Mouse (Mus musculus): ENCODE results near the gene Slc22a21. TPM values are rescaled to one million over a fixed set of nuclear protein-coding genes. Genes with fewer than 3 reads are reported as not detected.
"Not testable (repeated sequence)": the region's sequence is repeated elsewhere in the genome, so short reads cannot be mapped to it uniquely, and the experiment has no call there.

Gene Slc22a21
- polyA plus RNA-seq, 1 experiment from 2014 or later, result 12.9 TPM

GRCm38 (mm10) chr11:54018893-54019732 is 39.0 kb upstream of the Slc22a21 start:
- Histone ChIP-seq H3K27me3 (ENCODE audit: control insufficient read depth, insufficient read depth, low read length) (no peaks in the 10 kb centered on the region), H3K9ac (replicated peaks; ENCODE audit: low read depth, low read length) (no peak overlapping the region), H3K36me3 (ENCODE audit: control insufficient read depth, insufficient read depth, low read length) (no peaks in the 10 kb centered on the region), H3K4me1 (ENCODE audit: control insufficient read depth, insufficient read depth, low read length) (no peaks in the 10 kb centered on the region), H3K4me2 (replicated peaks; ENCODE audit: low read depth, low read length) (no peak overlapping the region), H3K9me3 (ENCODE audit: control insufficient read depth, low read depth, low read length) (no peaks in the 10 kb centered on the region), H3K27ac (ENCODE audit: low read length) (no peak overlapping the region), H3K4me3 (ENCODE audit: low read depth, low read length) (no peak overlapping the region)
- no peak for ATAC-seq (ENCODE audit: insufficient number of reproducible peaks, insufficient read depth, low FRiP score, low read depth)
- WGBS, result 78% methylated on average over 3 of the region's 3 CpGs

DNA sequence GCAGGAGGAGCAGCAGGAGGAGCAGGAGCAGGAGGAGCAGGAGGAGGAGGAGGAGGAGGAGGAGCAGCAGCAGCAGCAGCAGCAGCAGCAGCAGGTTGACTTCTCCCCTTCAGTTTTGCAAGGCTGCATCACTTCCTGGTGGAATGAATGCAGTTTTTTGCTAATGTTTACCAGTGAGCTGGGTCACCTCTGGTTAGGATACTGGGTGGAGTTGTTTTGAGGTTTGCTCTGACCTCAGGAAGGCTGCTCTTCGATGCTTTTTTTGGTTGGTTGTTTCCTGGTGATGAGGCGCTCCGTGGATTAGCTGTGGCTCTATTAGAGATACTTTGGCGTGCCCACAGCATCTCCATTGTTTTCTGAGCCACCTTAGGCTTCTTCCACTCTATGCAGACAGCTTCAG is 37.5 kb upstream of the Slc22a21 start:
- H3K9me3 ChIP-seq (ENCODE audit: control insufficient read depth, low read depth, low read length), result no peaks in the 10 kb centered on the region
- H3K27me3 ChIP-seq (ENCODE audit: control insufficient read depth, insufficient read depth, low read length), result no peaks in the 10 kb centered on the region
- H3K4me3 ChIP-seq (ENCODE audit: low read depth, low read length), result no peak overlapping the region
- WGBS, result 79% methylated on average over 4 of the region's 4 CpGs
- no peaks in the 10 kb centered on the region for H3K36me3 ChIP-seq (ENCODE audit: control insufficient read depth, insufficient read depth, low read length)
- H3K4me2 ChIP-seq (replicated peaks; ENCODE audit: low read depth, low read length), result no peak overlapping the region
- no peak overlapping the region for H3K27ac ChIP-seq (ENCODE audit: low read length)
- no peak for ATAC-seq (ENCODE audit: insufficient number of reproducible peaks, insufficient read depth, low FRiP score, low read depth)
- no peak overlapping the region for H3K9ac ChIP-seq (replicated peaks; ENCODE audit: low read depth, low read length)
- H3K4me1 ChIP-seq (ENCODE audit: control insufficient read depth, insufficient read depth, low read length), result no peaks in the 10 kb centered on the region

DNA sequence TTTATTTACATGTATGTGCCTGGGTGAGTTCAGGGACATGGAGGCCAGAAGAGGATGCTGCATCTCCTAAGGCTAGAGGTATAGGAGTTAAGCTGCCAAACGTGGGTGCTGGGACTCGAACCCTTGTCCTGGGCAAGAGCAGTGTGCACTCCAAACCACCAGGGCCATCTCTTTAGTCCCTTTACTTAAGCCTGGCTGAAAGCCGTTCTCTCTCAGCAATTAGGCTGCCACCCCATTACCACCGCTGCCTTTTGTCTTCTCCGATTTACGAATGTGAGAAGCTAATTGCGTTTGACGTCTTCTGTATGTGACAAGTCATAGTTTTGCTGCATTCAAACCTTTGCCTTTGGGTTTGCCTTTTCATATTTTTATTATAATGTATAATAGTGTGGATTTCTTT is 35.9 kb upstream of the Slc22a21 start:
- H3K9ac ChIP-seq (replicated peaks; ENCODE audit: low read depth, low read length), result no peak overlapping the region
- no peak overlapping the region for H3K4me3 ChIP-seq (ENCODE audit: low read depth, low read length)
- H3K36me3 ChIP-seq (ENCODE audit: control insufficient read depth, insufficient read depth, low read length), result no peaks in the 10 kb centered on the region
- no peaks in the 10 kb centered on the region for H3K27me3 ChIP-seq (ENCODE audit: control insufficient read depth, insufficient read depth, low read length)
- H3K4me2 ChIP-seq (replicated peaks; ENCODE audit: low read depth, low read length), result no peak overlapping the region
- no peak overlapping the region for H3K27ac ChIP-seq (ENCODE audit: low read length)
- ATAC-seq (ENCODE audit: insufficient number of reproducible peaks, insufficient read depth, low FRiP score, low read depth), result no peak
- no peaks in the 10 kb centered on the region for H3K9me3 ChIP-seq (ENCODE audit: control insufficient read depth, low read depth, low read length)
- H3K4me1 ChIP-seq (ENCODE audit: control insufficient read depth, insufficient read depth, low read length), result no peaks in the 10 kb centered on the region
- 71% methylated on average over 8 of the region's 8 CpGs for WGBS

DNA sequence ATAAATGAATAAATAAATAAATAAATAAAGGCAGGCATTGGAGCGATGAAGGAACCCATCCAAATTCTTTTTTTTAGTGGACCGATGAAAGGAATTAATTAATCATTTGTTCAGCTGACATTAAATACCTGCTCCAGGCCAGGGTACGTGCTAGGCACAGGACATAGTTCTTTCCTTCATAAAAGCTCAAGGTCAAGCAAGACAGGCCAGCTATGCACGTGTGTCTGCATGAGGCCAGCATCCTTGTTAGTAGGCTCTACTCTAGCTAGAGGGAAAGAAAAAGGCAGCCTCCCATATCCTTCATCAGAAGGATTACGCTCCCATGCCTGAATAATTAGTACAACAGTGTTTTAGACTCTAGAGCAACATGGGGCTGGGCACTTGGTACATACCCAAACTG is 32.8 kb upstream of the Slc22a21 start:
- Histone ChIP-seq H3K9ac (replicated peaks; ENCODE audit: low read depth, low read length) (no peak overlapping the region), H3K27me3 (ENCODE audit: control insufficient read depth, insufficient read depth, low read length) (no peaks in the 10 kb centered on the region), H3K4me2 (replicated peaks; ENCODE audit: low read depth, low read length) (no peak overlapping the region), H3K4me1 (ENCODE audit: control insufficient read depth, insufficient read depth, low read length) (no peaks in the 10 kb centered on the region), H3K36me3 (ENCODE audit: control insufficient read depth, insufficient read depth, low read length) (no peaks in the 10 kb centered on the region), H3K9me3 (ENCODE audit: control insufficient read depth, low read depth, low read length) (no peaks in the 10 kb centered on the region), H3K27ac (ENCODE audit: low read length) (no peak overlapping the region), H3K4me3 (ENCODE audit: low read depth, low read length) (no peak overlapping the region)
- no peak for ATAC-seq (ENCODE audit: insufficient number of reproducible peaks, insufficient read depth, low FRiP score, low read depth)
- 86% methylated on average over 5 of the region's 5 CpGs for WGBS

GRCm38 (mm10) chr11:54011255-54011654 is 31.1 kb upstream of the Slc22a21 start:
- ATAC-seq (ENCODE audit: insufficient number of reproducible peaks, insufficient read depth, low FRiP score, low read depth), result no peak
- no peaks in the 10 kb centered on the region for H3K9me3 ChIP-seq (ENCODE audit: control insufficient read depth, low read depth, low read length)
- H3K4me3 ChIP-seq (ENCODE audit: low read depth, low read length), result no peak overlapping the region
- H3K36me3 ChIP-seq (ENCODE audit: control insufficient read depth, insufficient read depth, low read length), result no peaks in the 10 kb centered on the region
- 69% methylated on average over 2 of the region's 2 CpGs for WGBS
- no peaks in the 10 kb centered on the region for H3K4me1 ChIP-seq (ENCODE audit: control insufficient read depth, insufficient read depth, low read length)
- no peak overlapping the region for H3K9ac ChIP-seq (replicated peaks; ENCODE audit: low read depth, low read length)
- no peak overlapping the region for H3K4me2 ChIP-seq (replicated peaks; ENCODE audit: low read depth, low read length)
- no peak overlapping the region for H3K27ac ChIP-seq (ENCODE audit: low read length)
- H3K27me3 ChIP-seq (ENCODE audit: control insufficient read depth, insufficient read depth, low read length), result no peaks in the 10 kb centered on the region

DNA sequence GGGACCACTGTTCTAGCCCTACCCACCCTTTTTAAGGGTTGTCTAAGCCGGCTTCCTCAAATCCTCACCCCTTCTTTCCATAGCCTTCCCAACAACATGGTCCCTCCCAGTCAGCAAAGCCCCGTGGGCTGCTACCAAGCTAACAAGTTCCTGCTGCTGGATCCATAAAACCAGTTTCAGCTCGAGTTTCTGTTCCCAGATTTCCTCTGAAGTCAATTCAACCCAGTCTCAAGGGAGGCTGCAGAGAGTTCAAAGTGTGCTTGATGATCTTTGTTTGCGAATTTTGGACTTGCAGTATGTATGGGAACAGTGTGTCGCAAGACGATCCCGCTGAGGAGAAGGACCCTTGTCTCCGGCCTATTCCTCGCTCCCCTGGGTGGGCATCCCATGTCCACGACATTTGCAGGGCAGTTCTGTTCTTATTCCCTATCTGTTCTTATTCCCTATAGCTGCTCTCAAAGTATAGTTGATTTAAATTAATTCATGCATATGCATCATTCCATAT is 28.3 kb upstream of the Slc22a21 start:
- Histone ChIP-seq H3K4me2 (replicated peaks; ENCODE audit: low read depth, low read length) (no peak overlapping the region), H3K9ac (replicated peaks; ENCODE audit: low read depth, low read length) (no peak overlapping the region), H3K9me3 (ENCODE audit: control insufficient read depth, low read depth, low read length) (no peaks in the 10 kb centered on the region), H3K36me3 (ENCODE audit: control insufficient read depth, insufficient read depth, low read length) (no peaks in the 10 kb centered on the region), H3K4me1 (ENCODE audit: control insufficient read depth, insufficient read depth, low read length) (no peaks in the 10 kb centered on the region), H3K27me3 (ENCODE audit: control insufficient read depth, insufficient read depth, low read length) (no peaks in the 10 kb centered on the region), H3K4me3 (ENCODE audit: low read depth, low read length) (no peak overlapping the region), H3K27ac (ENCODE audit: low read length) (no peak overlapping the region)
- WGBS, result 75% methylated on average over 10 of the region's 10 CpGs
- ATAC-seq (ENCODE audit: insufficient number of reproducible peaks, insufficient read depth, low FRiP score, low read depth), result no peak

DNA sequence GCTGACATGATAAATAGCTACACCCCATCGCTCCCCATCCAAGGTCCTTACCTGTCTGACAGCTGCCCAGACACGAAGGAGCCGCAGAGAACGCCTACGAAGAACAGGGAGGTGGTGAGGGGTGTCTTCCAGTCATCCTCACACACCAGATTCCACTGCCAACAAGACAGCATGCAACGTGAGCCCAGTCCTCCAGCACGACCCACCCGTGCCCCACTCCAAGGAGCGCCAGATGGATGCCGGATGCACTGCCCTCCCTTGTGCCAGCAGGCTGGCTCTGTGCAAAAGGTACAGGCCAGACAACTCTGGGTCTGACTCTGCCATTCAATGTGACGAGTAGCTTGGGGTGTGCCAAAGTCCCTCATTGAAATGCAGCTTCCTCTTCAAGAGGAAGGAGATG is 27.6 kb upstream of the Slc22a21 start:
- 83% methylated on average over 11 of the region's 11 CpGs for WGBS
- no peak for ATAC-seq (ENCODE audit: insufficient number of reproducible peaks, insufficient read depth, low FRiP score, low read depth)
- Histone ChIP-seq H3K27ac (ENCODE audit: low read length) (no peak overlapping the region), H3K4me2 (replicated peaks; ENCODE audit: low read depth, low read length) (no peak overlapping the region), H3K9me3 (ENCODE audit: control insufficient read depth, low read depth, low read length) (no peaks in the 10 kb centered on the region), H3K4me1 (ENCODE audit: control insufficient read depth, insufficient read depth, low read length) (no peaks in the 10 kb centered on the region), H3K36me3 (ENCODE audit: control insufficient read depth, insufficient read depth, low read length) (no peaks in the 10 kb centered on the region), H3K27me3 (ENCODE audit: control insufficient read depth, insufficient read depth, low read length) (no peaks in the 10 kb centered on the region), H3K4me3 (ENCODE audit: low read depth, low read length) (no peak overlapping the region), H3K9ac (replicated peaks; ENCODE audit: low read depth, low read length) (no peak overlapping the region)

DNA sequence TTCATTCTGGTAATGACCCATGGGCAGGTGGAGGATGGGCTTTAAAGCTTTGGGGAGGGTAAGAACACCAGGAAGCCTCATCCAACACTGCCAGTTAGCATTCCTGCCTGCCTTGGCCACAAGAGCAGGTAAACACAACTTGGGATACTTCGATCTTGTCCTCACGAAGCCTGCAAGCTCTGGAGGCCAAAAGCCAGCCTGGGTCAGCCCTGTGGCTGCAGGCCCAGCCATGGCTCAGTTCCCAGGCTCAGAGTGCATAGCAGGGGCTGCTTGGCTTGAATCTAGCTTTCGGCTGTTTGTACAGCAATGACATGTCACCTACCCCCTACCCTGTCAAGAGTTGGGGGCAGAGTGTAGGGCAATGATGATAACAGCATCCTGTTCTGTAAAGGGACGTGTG is 26.8 kb upstream of the Slc22a21 start:
- Histone ChIP-seq H3K27me3 (ENCODE audit: control insufficient read depth, insufficient read depth, low read length) (no peaks in the 10 kb centered on the region), H3K4me3 (ENCODE audit: low read depth, low read length) (no peak overlapping the region), H3K36me3 (ENCODE audit: control insufficient read depth, insufficient read depth, low read length) (no peaks in the 10 kb centered on the region), H3K4me1 (ENCODE audit: control insufficient read depth, insufficient read depth, low read length) (no peaks in the 10 kb centered on the region), H3K9ac (replicated peaks; ENCODE audit: low read depth, low read length) (no peak overlapping the region), H3K9me3 (ENCODE audit: control insufficient read depth, low read depth, low read length) (no peaks in the 10 kb centered on the region), H3K27ac (ENCODE audit: low read length) (no peak overlapping the region), H3K4me2 (replicated peaks; ENCODE audit: low read depth, low read length) (no peak overlapping the region)
- 71% methylated on average over 4 of the region's 4 CpGs for WGBS
- ATAC-seq (ENCODE audit: insufficient number of reproducible peaks, insufficient read depth, low FRiP score, low read depth), result no peak

DNA sequence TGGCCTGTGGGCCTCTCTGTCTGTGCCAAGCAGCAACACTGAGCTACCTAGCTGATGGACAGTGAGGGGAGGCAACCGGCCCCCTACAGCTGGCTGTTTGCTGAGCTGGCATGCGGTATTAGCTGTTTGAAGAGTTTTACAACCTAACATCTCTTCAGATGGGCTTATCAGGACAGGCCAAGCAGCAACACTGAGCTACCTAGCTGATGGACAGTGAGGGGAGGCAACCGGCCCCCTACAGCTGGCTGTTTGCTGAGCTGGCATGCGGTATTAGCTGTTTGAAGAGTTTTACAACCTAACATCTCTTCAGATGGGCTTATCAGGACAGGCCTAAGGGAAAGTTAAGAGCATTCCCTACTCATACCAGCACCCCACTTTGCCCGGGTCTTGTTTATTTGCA is 26.2 kb upstream of the Slc22a21 start:
- H3K27ac ChIP-seq (ENCODE audit: low read length); ATAC-seq (ENCODE audit: insufficient number of reproducible peaks, insufficient read depth, low FRiP score, low read depth); H3K4me3 ChIP-seq (ENCODE audit: low read depth, low read length); H3K36me3 ChIP-seq (ENCODE audit: control insufficient read depth, insufficient read depth, low read length); H3K4me1 ChIP-seq (ENCODE audit: control insufficient read depth, insufficient read depth, low read length); H3K4me2 ChIP-seq (replicated peaks; ENCODE audit: low read depth, low read length); H3K9me3 ChIP-seq (ENCODE audit: control insufficient read depth, low read depth, low read length); H3K9ac ChIP-seq (replicated peaks; ENCODE audit: low read depth, low read length); H3K27me3 ChIP-seq (ENCODE audit: control insufficient read depth, insufficient read depth, low read length): not testable (repeated sequence)
- 34% methylated on average over 5 of the region's 5 CpGs for WGBS
